Mouse (Mus musculus) mesoderm, embryonic 11.5 days (tissue): ENCODE data around the gene Gpat2.

Experiments
- DNase-seq: peaks from one replicate; pipeline ENCODE4 v3.0.0-alpha.2; 2012; ENCODE audit warnings: low read depth, low spot score

Gene Gpat2

GRCm38 (mm10) chr2:127437697-127438096 lies 12.7 kb downstream of the Gpat2 start:
- no peak for DNase-seq

GRCm38 (mm10) chr2:127444055-127444789 lies 19.2 kb downstream of the Gpat2 start, which contains the start of gene Fahd2a:
TSS of gene Fahd2a (minus strand) at chr2:127444565.
- DNase-seq, result peak; percentile 94

GRCm38 (mm10) chr2:127446847-127447246 lies 21.8 kb downstream of the Gpat2 start:
- DNase-seq, result no peak

- DNase-seq, result no peak
Measured at GRCm38 (mm10) chr2:127449691-127450090, 24.7 kb downstream of the Gpat2 start.

- no peak for DNase-seq
Measured at GRCm38 (mm10) chr2:127451748-127452147, 26.7 kb downstream of the Gpat2 start.

GRCm38 (mm10) chr2:127453141-127453540 lies 28.1 kb downstream of the Gpat2 start:
- DNase-seq, result no peak

- DNase-seq, result peak; percentile 80
Measured at GRCm38 (mm10) chr2:127453764-127454163, 28.8 kb downstream of the Gpat2 start.

GRCm38 (mm10) chr2:127459341-127459740 lies 34.3 kb downstream of the Gpat2 start:
- DNase-seq, result no peak

GRCm38 (mm10) chr2:127461351-127461750 lies 36.4 kb downstream of the Gpat2 start:
- no peak for DNase-seq

- DNase-seq, result peak; percentile 77
Measured at GRCm38 (mm10) chr2:127462314-127462713, 37.3 kb downstream of the Gpat2 start.

GRCm38 (mm10) chr2:127470183-127470582 lies 45.2 kb downstream of the Gpat2 start:
- no peak for DNase-seq

- DNase-seq, result no peak
Measured at GRCm38 (mm10) chr2:127470661-127471060, 45.7 kb downstream of the Gpat2 start.

GRCm38 (mm10) chr2:127471281-127471680 lies 46.3 kb downstream of the Gpat2 start:
- DNase-seq, result no peak

GRCm38 (mm10) chr2:127472279-127472678 lies 47.3 kb downstream of the Gpat2 start:
- no peak for DNase-seq

- no peak for DNase-seq
Measured at GRCm38 (mm10) chr2:127479210-127479609, 54.2 kb downstream of the Gpat2 start.

GRCm38 (mm10) chr2:127479763-127480162 lies 54.8 kb downstream of the Gpat2 start:
- no peak for DNase-seq

GRCm38 (mm10) chr2:127481841-127482532 lies 57.0 kb downstream of the Gpat2 start:
- no peak for DNase-seq

- DNase-seq, result peak; percentile 77
Measured at GRCm38 (mm10) chr2:127482533-127482911, 57.5 kb downstream of the Gpat2 start.

GRCm38 (mm10) chr2:127483001-127483400 lies 58.0 kb downstream of the Gpat2 start:
- DNase-seq, result no peak

- peak; percentile 82 for DNase-seq
Measured at GRCm38 (mm10) chr2:127484476-127485170, 59.6 kb downstream of the Gpat2 start.
